Mouse (Mus musculus): ENCODE measurements around the gene Hoxa5. TPM values are rescaled to one million over a fixed set of nuclear protein-coding genes. Genes with fewer than 3 reads are reported as not detected.

Hoxa5 gene
- polyA plus RNA-seq, 1 experiment = 1.6 TPM

- peak overlapping the region; percentile 86 for H3K4me3 ChIP-seq
- H3ac ChIP-seq (ENCODE audit: control insufficient read depth, insufficient read length) = no peak overlapping the region
- peaks cover 73% of the 10 kb centered on the region for H3K79me2 ChIP-seq (ENCODE audit: control insufficient read depth, insufficient read depth)
- H3K4me2 ChIP-seq (ENCODE audit: low read depth) = peak overlapping the region; percentile 79
- H3K36me3 ChIP-seq (ENCODE audit: control insufficient read depth, insufficient read depth) = no peaks in the 10 kb centered on the region
- TF ChIP-seq POLR2AphosphoS2 (IDR thresholded peaks at IDR 0.05; ENCODE audit: insufficient read length, low read depth) = no peak
- no peak for TF ChIP-seq MYOG (IDR thresholded peaks at IDR 0.05; ENCODE audit: control insufficient read depth in 1 of 3, insufficient read depth in 1 of 3, insufficient read length in 2 of 3, low read depth in 2 of 3)
- TF ChIP-seq E2F4 (IDR thresholded peaks at IDR 0.05; ENCODE audit: insufficient read depth) = no peak
- TF ChIP-seq POLR2A (IDR thresholded peaks at IDR 0.05; ENCODE audit: insufficient read length, low read depth) = no peak
- TF ChIP-seq REST (IDR thresholded peaks at IDR 0.05; ENCODE audit: insufficient read depth, insufficient read length) = no peak
- H3K27me3 ChIP-seq (ENCODE audit: control insufficient read depth, insufficient read depth, insufficient read length) = no peaks in the 10 kb centered on the region
Measured at GRCm38 (mm10) chr6:52237346-52238154, 33.2 kb upstream of the Hoxa5 start.

DNA sequence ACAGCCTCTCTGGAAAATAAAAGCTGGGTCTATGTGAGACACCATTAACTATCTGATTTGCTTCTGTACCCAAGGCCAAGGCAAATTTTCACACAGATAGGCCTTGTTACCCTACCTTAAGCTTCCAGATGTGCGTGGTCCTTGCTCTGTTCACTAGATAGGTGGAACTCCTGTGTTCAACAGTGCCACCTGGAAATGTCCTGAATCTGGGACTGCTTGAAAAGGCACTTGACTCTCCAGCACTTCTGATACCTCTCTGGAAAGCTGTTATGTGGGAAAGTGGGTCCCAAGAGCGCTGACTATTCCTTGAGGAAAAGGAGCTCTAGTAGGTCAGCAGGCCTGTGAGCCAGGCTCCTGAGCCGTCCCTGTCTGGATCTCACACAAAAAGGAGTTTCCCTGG is 32.4 kb upstream of the Hoxa5 start:
- Histone ChIP-seq H3K79me2 (ENCODE audit: control insufficient read depth, insufficient read depth) (peaks cover 78% of the 10 kb centered on the region), H3ac (ENCODE audit: control insufficient read depth, insufficient read length) (no peak overlapping the region), H3K4me2 (ENCODE audit: low read depth) (peak overlapping the region; percentile 79), H3K4me3 (peak overlapping the region; percentile 86), H3K27me3 (ENCODE audit: control insufficient read depth, insufficient read depth, insufficient read length) (no peaks in the 10 kb centered on the region), H3K36me3 (ENCODE audit: control insufficient read depth, insufficient read depth) (no peaks in the 10 kb centered on the region)
- TF ChIP-seq MYOG (IDR thresholded peaks at IDR 0.05; ENCODE audit: control insufficient read depth in 1 of 3, insufficient read depth in 1 of 3, insufficient read length in 2 of 3, low read depth in 2 of 3) = no peak
- TF ChIP-seq TCF3 (IDR thresholded peaks at IDR 0.05; ENCODE audit: insufficient read length, low read depth) = no peak
- no peak for TF ChIP-seq CEBPB (IDR thresholded peaks at IDR 0.05; ENCODE audit: insufficient read depth, poor library complexity, severe bottlenecking)
- no peak for TF ChIP-seq MYOD1 (IDR thresholded peaks at IDR 0.05; ENCODE audit: control insufficient read depth in 1 of 3, insufficient read length in 2 of 3, low read depth in 2 of 3)
- TF ChIP-seq SRF (IDR thresholded peaks at IDR 0.05; ENCODE audit: control insufficient read depth, insufficient read length, low read depth) = no peak
- no peak for TF ChIP-seq REST (IDR thresholded peaks at IDR 0.05; ENCODE audit: insufficient read depth, insufficient read length)
- no peak for TF ChIP-seq USF1 (IDR thresholded peaks at IDR 0.05; ENCODE audit: low read depth)
- no peak for TF ChIP-seq E2F4 (IDR thresholded peaks at IDR 0.05; ENCODE audit: insufficient read depth)
- no peak for TF ChIP-seq POLR2A (IDR thresholded peaks at IDR 0.05; ENCODE audit: insufficient read length, low read depth)
- TF ChIP-seq MAX (IDR thresholded peaks at IDR 0.05; ENCODE audit: low read depth) = no peak
- no peak for TF ChIP-seq POLR2AphosphoS2 (IDR thresholded peaks at IDR 0.05; ENCODE audit: insufficient read length, low read depth)
- TF ChIP-seq TCF12 (IDR thresholded peaks at IDR 0.05; ENCODE audit: insufficient read depth, poor library complexity, severe bottlenecking) = no peak

DNA sequence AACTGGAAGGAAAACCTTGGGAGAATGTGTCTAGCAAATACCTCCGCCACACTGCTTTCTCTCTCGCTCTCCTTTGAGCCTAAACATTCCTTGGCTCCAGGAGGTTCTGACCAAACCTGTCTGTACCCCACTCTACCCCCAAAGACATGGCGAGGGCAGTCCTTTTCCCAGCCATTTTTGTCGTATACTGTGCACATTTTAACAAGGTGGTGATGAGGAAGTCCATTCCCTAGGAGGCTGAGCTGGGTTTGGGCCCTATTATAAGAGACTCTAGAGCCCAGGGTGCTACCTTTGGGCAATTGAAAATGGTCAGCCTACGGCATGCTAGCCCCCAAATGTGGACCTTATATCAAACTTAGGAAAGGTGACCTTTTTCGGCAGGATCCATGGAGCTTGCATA is 31.5 kb upstream of the Hoxa5 start:
- no peaks in the 10 kb centered on the region for H3K36me3 ChIP-seq (ENCODE audit: control insufficient read depth, insufficient read depth)
- TF ChIP-seq REST (IDR thresholded peaks at IDR 0.05; ENCODE audit: insufficient read depth, insufficient read length) (no peak), E2F4 (IDR thresholded peaks at IDR 0.05; ENCODE audit: insufficient read depth) (no peak), USF1 (IDR thresholded peaks at IDR 0.05; ENCODE audit: low read depth) (no peak), TCF3 (IDR thresholded peaks at IDR 0.05; ENCODE audit: insufficient read length, low read depth) (no peak), MYOD1 (IDR thresholded peaks at IDR 0.05; ENCODE audit: control insufficient read depth in 1 of 3, insufficient read length in 2 of 3, low read depth in 2 of 3) (no peak), POLR2AphosphoS2 (IDR thresholded peaks at IDR 0.05; ENCODE audit: insufficient read length, low read depth) (no peak), MYOG (IDR thresholded peaks at IDR 0.05; ENCODE audit: control insufficient read depth in 1 of 3, insufficient read depth in 1 of 3, insufficient read length in 2 of 3, low read depth in 2 of 3) (no peak)
- H3K4me2 ChIP-seq (ENCODE audit: low read depth) = peak overlapping the region; percentile 79
- H3K27me3 ChIP-seq (ENCODE audit: control insufficient read depth, insufficient read depth, insufficient read length) = no peaks in the 10 kb centered on the region
- H3K4me3 ChIP-seq = no peak overlapping the region
- H3K79me2 ChIP-seq (ENCODE audit: control insufficient read depth, insufficient read depth) = peaks cover 87% of the 10 kb centered on the region
- H3ac ChIP-seq (ENCODE audit: control insufficient read depth, insufficient read length) = no peak overlapping the region

DNA sequence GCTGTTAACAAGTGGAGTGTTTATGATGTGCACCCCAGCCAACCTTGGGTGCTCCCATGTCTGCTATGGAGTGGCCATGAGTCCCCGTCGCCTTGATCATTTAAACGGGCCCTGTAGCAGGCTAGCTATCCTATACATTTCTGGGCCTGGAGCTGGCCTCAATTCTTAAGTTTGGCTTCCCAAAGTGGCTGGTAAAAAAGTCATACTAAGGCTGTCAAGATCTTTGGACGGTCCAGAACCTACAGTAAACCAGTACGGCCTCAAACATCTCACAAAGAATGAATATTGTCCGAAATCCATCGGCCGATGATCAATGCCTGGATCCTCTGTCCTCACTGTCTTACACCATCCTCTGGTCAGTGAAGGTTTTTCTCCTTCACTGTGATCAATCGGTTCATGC is 30.9 kb upstream of the Hoxa5 start:
- TF ChIP-seq REST (IDR thresholded peaks at IDR 0.05; ENCODE audit: insufficient read depth, insufficient read length) = no peak
- TF ChIP-seq TCF3 (IDR thresholded peaks at IDR 0.05; ENCODE audit: insufficient read length, low read depth) = no peak
- no peak for TF ChIP-seq POLR2AphosphoS2 (IDR thresholded peaks at IDR 0.05; ENCODE audit: insufficient read length, low read depth)
- TF ChIP-seq MYOG (IDR thresholded peaks at IDR 0.05; ENCODE audit: control insufficient read depth in 1 of 3, insufficient read depth in 1 of 3, insufficient read length in 2 of 3, low read depth in 2 of 3) = no peak
- no peak for TF ChIP-seq MAX (IDR thresholded peaks at IDR 0.05; ENCODE audit: low read depth)
- TF ChIP-seq CEBPB (IDR thresholded peaks at IDR 0.05; ENCODE audit: insufficient read depth, poor library complexity, severe bottlenecking) = no peak
- TF ChIP-seq USF1 (IDR thresholded peaks at IDR 0.05; ENCODE audit: low read depth) = no peak
- no peak for TF ChIP-seq E2F4 (IDR thresholded peaks at IDR 0.05; ENCODE audit: insufficient read depth)
- no peak for TF ChIP-seq POLR2A (IDR thresholded peaks at IDR 0.05; ENCODE audit: insufficient read length, low read depth)
- TF ChIP-seq TCF12 (IDR thresholded peaks at IDR 0.05; ENCODE audit: insufficient read depth, poor library complexity, severe bottlenecking) = no peak
- Histone ChIP-seq H3K36me3 (ENCODE audit: control insufficient read depth, insufficient read depth) (no peaks in the 10 kb centered on the region), H3ac (ENCODE audit: control insufficient read depth, insufficient read length) (no peak overlapping the region), H3K4me2 (ENCODE audit: low read depth) (peak overlapping the region; percentile 99), H3K4me3 (peak overlapping the region; percentile 89), H3K79me2 (ENCODE audit: control insufficient read depth, insufficient read depth) (peaks cover 91% of the 10 kb centered on the region), H3K27me3 (ENCODE audit: control insufficient read depth, insufficient read depth, insufficient read length) (no peaks in the 10 kb centered on the region)
